Mouse (Mus musculus) intestine, postnatal 0 days (tissue): ENCODE measurements around the gene Gm38392. TPM values are rescaled to one million over a fixed set of nuclear protein-coding genes. Genes with fewer than 3 reads are reported as not detected.
"Not testable (repeated sequence)": the region's sequence is repeated elsewhere in the genome, so short reads cannot be mapped to it uniquely, and the experiment has no call there.

Experiments used
- ATAC-seq: fragments of 200-750 bp; cut with Nextera tagmentation; 2 replicates; pipeline ENCODE4 v1.8.0; 2017; ENCODE audit warnings: mild to moderate bottlenecking, moderate TSS enrichment, moderate library complexity
- H3K27ac ChIP-seq: fragments of 300-500 bp; sonication (generic); 2 replicates; pipeline ENCODE4 v1.5.1; 2014; ENCODE audit warnings: mild to moderate bottlenecking, low read depth, low read length, moderate library complexity
- H3K27me3 ChIP-seq: fragments of 300-500 bp; sonication (generic); replicated peaks from 2 replicates; pipeline ENCODE4 v1.6.1; 2014; ENCODE audit warnings: low read length, mixed read lengths; ENCODE audit not compliant: control insufficient read depth, insufficient read depth
- H3K36me3 ChIP-seq: fragments of 300-500 bp; sonication (generic); 2 replicates; pipeline ENCODE4 v1.6.1; 2014; ENCODE audit warnings: mild to moderate bottlenecking, moderate library complexity; ENCODE audit not compliant: control insufficient read depth, insufficient read depth
- H3K4me1 ChIP-seq: fragments of 300-500 bp; sonication (generic); replicated peaks from 2 replicates; pipeline ENCODE4 v1.6.1; 2014; ENCODE audit warnings: antibody characterized with exemption, low read length, mixed read lengths; ENCODE audit not compliant: control insufficient read depth, insufficient read depth
- H3K4me2 ChIP-seq: fragments of 300-500 bp; sonication (generic); replicated peaks from 2 replicates; pipeline ENCODE4 v1.6.1; 2014; ENCODE audit warnings: low read depth, mild to moderate bottlenecking, moderate library complexity
- H3K4me3 ChIP-seq: fragments of 300-500 bp; sonication (generic); 2 replicates; pipeline ENCODE4 v1.5.1; 2014; ENCODE audit warnings: low read depth, low read length
- H3K9ac ChIP-seq: fragments of 300-500 bp; sonication (generic); 2 replicates; pipeline ENCODE4 v1.6.1; 2014; ENCODE audit warnings: mild to moderate bottlenecking, low read depth, low read length
- H3K9me3 ChIP-seq: fragments of 300-500 bp; sonication (generic); 2 replicates; pipeline ENCODE4 v1.6.1; 2016; ENCODE audit warnings: mixed run types; ENCODE audit not compliant: control insufficient read depth
- CTCF ChIP-seq: sonication (generic); IDR thresholded peaks from 2 replicates; pipeline ENCODE4 v1.5.1; 2016; ENCODE audit warnings: low read depth, mild to moderate bottlenecking, control low read depth, antibody characterized with exemption, moderate library complexity
- WGBS: fragments of 180-500 bp; shearing (Covaris S2); extraction: QIAGEN DNeasy Blood & Tissue Kit; methylation state at CpG from one replicate; pipeline ENCODE4 v1.1.7; 2014; 5-methylcytosine and 5-hydroxymethylcytosine counted together
- polyA plus RNA-seq: library from polyadenylated mRNA; unstranded; fragments of >200 nt; fragmentation: Nextera tagmentation; extraction: Ambion mirVana; gene quantifications from 2 replicates; pipeline ENCODE4 v1.2.1, GENCODE M21; 2015

The Gm38392 gene
- polyA plus RNA-seq, 1 experiment from 2014 or later = 0.13 TPM

GRCm38 (mm10) chr3:88280035-88280434, 7.0 kb downstream of the Gm38392 start:
- ATAC-seq = no peak
- WGBS = 92% methylated on average over 2 of the region's 2 CpGs
- no peaks in the 10 kb centered on the region for H3K4me1 ChIP-seq
- no peak overlapping the region for H3K4me3 ChIP-seq
- H3K27me3 ChIP-seq = no peaks in the 10 kb centered on the region
- H3K27ac ChIP-seq = no peak overlapping the region
- H3K9me3 ChIP-seq = no peaks in the 10 kb centered on the region
- no peak for TF ChIP-seq CTCF
- H3K36me3 ChIP-seq = no peaks in the 10 kb centered on the region
- no peak overlapping the region for H3K4me2 ChIP-seq
- no peak overlapping the region for H3K9ac ChIP-seq

DNA sequence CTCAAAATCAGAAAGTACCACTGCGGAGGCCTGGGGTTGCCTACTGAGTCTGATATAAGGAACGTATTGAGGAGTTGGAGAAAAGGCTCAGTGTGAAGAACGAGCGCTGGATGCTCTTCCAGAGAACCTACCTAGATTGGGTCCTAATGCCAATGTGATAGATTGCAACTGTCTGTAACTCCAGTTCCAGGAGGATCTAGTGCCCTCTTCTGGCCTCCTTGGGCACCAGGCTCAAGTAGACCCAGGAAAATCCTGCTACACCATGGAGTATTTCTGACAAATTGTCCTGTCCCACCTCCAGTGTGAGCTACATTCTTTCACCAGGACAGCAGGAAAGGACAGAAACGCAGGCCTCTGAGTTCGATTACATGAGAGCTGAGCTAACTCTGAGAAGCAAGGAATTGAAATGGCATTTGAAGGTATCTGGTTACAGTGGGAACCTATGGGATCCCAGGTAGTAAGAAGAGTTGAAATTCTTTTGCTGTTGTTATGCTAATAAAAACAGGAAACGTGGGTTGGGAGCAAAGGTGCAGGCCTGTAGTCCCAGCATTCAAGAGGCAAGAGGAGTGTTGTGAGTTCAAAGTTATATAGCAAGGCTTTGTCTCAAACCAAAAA, 10.4 kb downstream of the Gm38392 start:
- Histone ChIP-seq H3K36me3 (no peaks in the 10 kb centered on the region), H3K4me1 (no peaks in the 10 kb centered on the region), H3K9ac (no peak overlapping the region), H3K4me2 (no peak overlapping the region), H3K4me3 (no peak overlapping the region), H3K27ac (no peak overlapping the region), H3K27me3 (no peaks in the 10 kb centered on the region), H3K9me3 (no peaks in the 10 kb centered on the region)
- 44% methylated on average over 7 of the region's 7 CpGs for WGBS
- ATAC-seq = no peak
- peak; percentile 77 for TF ChIP-seq CTCF

- H3K4me3 ChIP-seq = no peak overlapping the region
- H3K4me2 ChIP-seq = no peak overlapping the region
- H3K4me1 ChIP-seq = no peaks in the 10 kb centered on the region
- H3K27me3 ChIP-seq = no peaks in the 10 kb centered on the region
- H3K36me3 ChIP-seq = no peaks in the 10 kb centered on the region
- ATAC-seq = no peak
- 93% methylated on average over 2 of the region's 2 CpGs for WGBS
- H3K9me3 ChIP-seq = no peaks in the 10 kb centered on the region
- TF ChIP-seq CTCF = no peak
- no peak overlapping the region for H3K27ac ChIP-seq
- H3K9ac ChIP-seq = no peak overlapping the region
Observed at GRCm38 (mm10) chr3:88276121-88276520, 10.9 kb downstream of the Gm38392 start.

GRCm38 (mm10) chr3:88274002-88274401, 13.0 kb downstream of the Gm38392 start:
- ATAC-seq = no peak
- no peaks in the 10 kb centered on the region for H3K36me3 ChIP-seq
- no peak overlapping the region for H3K9ac ChIP-seq
- WGBS = 92% methylated on average over 4 of the region's 4 CpGs
- H3K4me3 ChIP-seq = no peak overlapping the region
- H3K27ac ChIP-seq = no peak overlapping the region
- H3K27me3 ChIP-seq = no peaks in the 10 kb centered on the region
- H3K4me2 ChIP-seq = no peak overlapping the region
- H3K9me3 ChIP-seq = no peaks in the 10 kb centered on the region
- no peaks in the 10 kb centered on the region for H3K4me1 ChIP-seq
- TF ChIP-seq CTCF = peak; percentile 45

GRCm38 (mm10) chr3:88271859-88272258, 15.2 kb downstream of the Gm38392 start:
- H3K4me3 ChIP-seq = no peak overlapping the region
- no peak for TF ChIP-seq CTCF
- no peak overlapping the region for H3K9ac ChIP-seq
- WGBS = 86% methylated on average over 3 of the region's 3 CpGs
- H3K27ac ChIP-seq = no peak overlapping the region
- H3K4me2 ChIP-seq = no peak overlapping the region
- ATAC-seq = no peak
- H3K9me3 ChIP-seq = no peaks in the 10 kb centered on the region
- no peaks in the 10 kb centered on the region for H3K4me1 ChIP-seq
- H3K27me3 ChIP-seq = no peaks in the 10 kb centered on the region
- no peaks in the 10 kb centered on the region for H3K36me3 ChIP-seq

DNA sequence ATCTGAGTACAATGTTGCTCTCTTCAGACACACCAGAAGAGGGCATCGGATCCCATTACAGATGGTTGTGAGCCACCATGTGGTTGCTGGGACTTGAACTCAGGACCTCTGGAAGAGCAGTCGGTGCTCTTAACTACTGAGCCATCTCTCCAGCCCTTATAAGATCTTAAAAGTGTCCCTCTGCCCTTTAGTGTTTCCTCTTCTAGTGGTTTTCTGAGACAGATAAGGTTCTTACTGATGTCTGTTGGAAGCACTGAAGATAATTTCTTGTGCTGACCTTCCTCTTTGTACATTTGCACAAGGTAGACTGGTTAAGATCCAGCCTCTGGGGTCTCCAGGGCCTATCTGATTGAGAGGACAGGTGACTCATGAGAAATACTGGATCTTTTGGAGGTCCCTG, 15.7 kb downstream of the Gm38392 start:
- not testable (repeated sequence) for H3K4me2 ChIP-seq, H3K27me3 ChIP-seq, H3K4me1 ChIP-seq, ATAC-seq, H3K9ac ChIP-seq, H3K27ac ChIP-seq, H3K36me3 ChIP-seq, H3K9me3 ChIP-seq, H3K4me3 ChIP-seq
- WGBS = 94% methylated on average over 2 of the region's 2 CpGs

- WGBS = 89% methylated on average over 5 of the region's 5 CpGs
- H3K4me2 ChIP-seq = no peak overlapping the region
- no peaks in the 10 kb centered on the region for H3K9me3 ChIP-seq
- no peak for ATAC-seq
- H3K27ac ChIP-seq = no peak overlapping the region
- H3K36me3 ChIP-seq = no peaks in the 10 kb centered on the region
- H3K27me3 ChIP-seq = no peaks in the 10 kb centered on the region
- no peak overlapping the region for H3K9ac ChIP-seq
- H3K4me1 ChIP-seq = no peaks in the 10 kb centered on the region
- no peak for TF ChIP-seq CTCF
- H3K4me3 ChIP-seq = no peak overlapping the region
Observed at GRCm38 (mm10) chr3:88268991-88269390, 18.0 kb downstream of the Gm38392 start.

GRCm38 (mm10) chr3:88268014-88268413, 19.0 kb downstream of the Gm38392 start:
- H3K4me2 ChIP-seq, ATAC-seq, H3K27ac ChIP-seq, H3K36me3 ChIP-seq, H3K4me3 ChIP-seq, H3K27me3 ChIP-seq, H3K9ac ChIP-seq, H3K4me1 ChIP-seq, H3K9me3 ChIP-seq: not testable (repeated sequence)
- WGBS = 75% methylated on average over 6 of the region's 6 CpGs
